Comparison of ENCODE assay signal across 7 mouse cellular contexts in the genomic region with DNA sequence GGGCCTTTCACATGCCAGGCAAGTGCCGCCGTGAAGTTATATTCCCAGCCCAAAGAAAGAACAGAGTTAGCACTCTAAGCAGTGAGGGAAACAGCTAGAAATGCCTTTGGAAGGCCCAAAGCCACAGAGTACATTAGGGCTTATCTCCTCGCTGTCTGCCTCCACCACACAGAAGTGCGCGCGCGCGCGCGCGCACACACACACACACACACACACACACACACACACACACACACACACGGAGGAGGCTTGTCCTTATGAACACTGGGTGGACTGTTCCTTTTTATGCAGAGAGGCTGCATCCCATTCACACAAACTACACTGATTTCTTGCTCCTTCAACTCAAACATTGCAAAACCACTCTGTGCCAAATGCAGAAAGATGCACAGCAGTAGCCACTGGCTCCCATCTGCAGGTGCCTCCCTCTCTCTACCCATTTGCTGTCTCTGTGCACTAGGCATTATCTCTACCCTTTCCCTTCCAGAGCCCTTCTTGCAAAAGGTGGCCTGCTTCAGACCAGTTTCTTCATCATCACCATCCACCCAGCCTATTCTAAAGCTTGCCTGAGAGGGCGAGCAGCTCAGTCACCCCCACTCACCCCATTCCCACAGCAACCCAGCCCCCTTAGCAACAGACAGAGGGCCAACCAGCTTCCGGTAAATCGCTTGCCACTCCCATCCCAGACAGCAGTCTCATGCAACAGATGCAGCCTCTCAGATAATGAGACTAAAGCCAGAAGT.
DNase-seq lines count a peak whose midpoint lies in the region; ATAC-seq and TF ChIP-seq lines count a peak whose summit lies in the region.

No protein-coding gene starts in this region.

- no peaks in the 10 kb centered on the region for H3K36me3 ChIP-seq in neural tube, embryonic 14.5 days (ENCODE audit: control insufficient read depth, insufficient read depth, low read length)
- H3K36me3 ChIP-seq in lung, postnatal 0 days (ENCODE audit: insufficient read depth, low read length): no peaks in the 10 kb centered on the region

- no peaks in the 10 kb centered on the region for H3K9me3 ChIP-seq in neural tube, embryonic 14.5 days (ENCODE audit: control insufficient read depth, low read length)
- no peaks in the 10 kb centered on the region for H3K9me3 ChIP-seq in lung, postnatal 0 days (ENCODE audit: low read length)

- no peak overlapping the region for H3K4me3 ChIP-seq in neural tube, embryonic 14.5 days (ENCODE audit: low read depth, low read length)
- H3K4me3 ChIP-seq in lung, postnatal 0 days (ENCODE audit: low read depth, low read length): no peak overlapping the region

- TF ChIP-seq POLR2A in brain, embryonic 14.5 days (IDR thresholded peaks at IDR 0.05; ENCODE audit: borderline replicate concordance, extremely low read depth, insufficient read depth, insufficient read length, poor library complexity, severe bottlenecking): no peak

- no peak overlapping the region for H3K9ac ChIP-seq in neural tube, embryonic 14.5 days (replicated peaks; ENCODE audit: low read depth, low read length)
- no peak overlapping the region for H3K9ac ChIP-seq in lung, postnatal 0 days (replicated peaks; ENCODE audit: low read depth)

- peaks cover 33% of the 10 kb centered on the region for H3K4me1 ChIP-seq in neural tube, embryonic 14.5 days (ENCODE audit: control insufficient read depth, insufficient read depth, low read length)
- H3K4me1 ChIP-seq in lung, postnatal 0 days (ENCODE audit: insufficient read depth, low read depth, low read length): no peaks in the 10 kb centered on the region

- intact Hi-C loops in left cerebral cortex, postnatal 25 days (cut with DNase I): no loop called here

- peak; percentile 67 for ATAC-seq in granulocyte monocyte progenitor cell, adult 5-6 weeks (replicated peaks; ENCODE audit: poor library complexity, severe bottlenecking)
- ATAC-seq in neural tube, embryonic 14.5 days (ENCODE audit: low read depth): no peak
- no peak for ATAC-seq in lung, postnatal 0 days

- WGBS in neural tube, embryonic 14.5 days: 58% methylated on average over 15 of the region's 15 CpGs
- 65% methylated on average over 15 of the region's 15 CpGs for WGBS in lung, postnatal 0 days

- peak overlapping the region; percentile 58 for H3K4me2 ChIP-seq in neural tube, embryonic 14.5 days (ENCODE audit: low read depth, low read length)
- H3K4me2 ChIP-seq in lung, postnatal 0 days (replicated peaks; ENCODE audit: low read depth, low read length): no peak overlapping the region

- no peak for TF ChIP-seq EP300 in lung, postnatal 0 days (IDR thresholded peaks at IDR 0.05)

- H3K27me3 ChIP-seq in neural tube, embryonic 14.5 days (ENCODE audit: control insufficient read depth, insufficient read depth, low read length): no peaks in the 10 kb centered on the region
- H3K27me3 ChIP-seq in lung, postnatal 0 days (replicated peaks; ENCODE audit: insufficient read depth, low read length): no peaks in the 10 kb centered on the region

- TF ChIP-seq CTCF in brain, embryonic 14.5 days (IDR thresholded peaks at IDR 0.05; ENCODE audit: borderline replicate concordance, extremely low read depth, insufficient read depth, insufficient read length): no peak
- TF ChIP-seq CTCF in lung, postnatal 0 days (IDR thresholded peaks at IDR 0.05): no peak

- DNase-seq in MEL-GATA-1-ER (ENCODE audit: extremely low read depth, low read depth): peak; percentile 84
- DNase-seq in brain, embryonic 14.5 days (ENCODE audit: low read depth): peak; percentile 76
- DNase-seq in left cerebral cortex, postnatal 25 days (ENCODE audit: low spot score in 2 of 2): peak; percentile 35 to 60
- DNase-seq in adrenal gland, adult (ENCODE audit: inconsistent age in 2 of 2, low spot score in 1 of 2): no peak
- DNase-seq in lung, postnatal 0 days (ENCODE audit: low spot score): no peak

- H3K27ac ChIP-seq in neural tube, embryonic 14.5 days (ENCODE audit: low read depth, low read length): peak overlapping the region; percentile 36; the same call in 1 of the 2 replicates
- H3K27ac ChIP-seq in lung, postnatal 0 days (ENCODE audit: low read length): no peak overlapping the region

Comparison
In these comparisons a context has a peak if more than half of its experiments do, and no peak if none do; other contexts are left out.
1. DNase-seq: peak in MEL-GATA-1-ER (single experiment), brain, embryonic 14.5 days (single experiment) and left cerebral cortex, postnatal 25 days (2 of 2); none in adrenal gland, adult (0 of 2) and lung, postnatal 0 days (single experiment).